Comparison of ENCODE assay signal across 11 mouse cellular contexts in the genomic region with DNA sequence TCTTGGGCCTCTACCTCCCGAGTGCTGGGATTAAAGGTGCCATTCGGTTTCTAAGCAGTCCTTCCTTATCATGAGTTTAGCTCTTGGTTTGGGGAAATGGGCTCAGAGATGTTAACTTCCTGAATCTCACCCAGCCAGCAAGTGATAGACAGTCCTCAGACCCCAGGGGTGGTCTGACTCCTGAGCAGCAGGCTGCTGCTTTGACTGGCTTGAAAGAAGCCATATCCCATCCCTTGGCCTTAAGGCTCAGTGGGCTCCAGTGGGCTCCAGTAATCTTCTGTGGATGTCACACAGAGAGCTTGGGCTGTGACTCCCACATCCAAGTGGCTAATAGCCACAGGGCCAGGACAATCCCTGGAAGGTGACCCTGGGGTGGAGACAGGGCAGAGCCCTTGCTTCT. TPM values are rescaled to one million over a fixed set of nuclear protein-coding genes. Genes with fewer than 3 reads are reported as not detected.
DNase-seq lines count a peak whose midpoint lies in the region; ATAC-seq and TF ChIP-seq lines count a peak whose summit lies in the region.
"Had no signal": no experiment of that assay in that cellular context is flagged by ENCODE, and none has a peak within 500 bp of the region (broad histone marks: within the 10 kb centered on the region; RNA-seq: fewer than 3 reads in every experiment).

No protein-coding gene starts in this region.

- ATAC-seq in intestine, embryonic 16.5 days, result no peak
- ATAC-seq in intestine, postnatal 0 days, result no peak
- ATAC-seq: midbrain, embryonic 13.5 days had no signal

- peak; percentile 35 for DNase-seq in thymus, postnatal 14 days
- DNase-seq in thymus, adult 18-20 months, result no peak
- DNase-seq in induced T-regulatory cell, adult 2 months (ENCODE audit: low read depth), result peak; percentile 65
- DNase-seq in Muller cell, postnatal 12 days (ENCODE audit: inconsistent ontology term), result no peak
- DNase-seq in spleen, postnatal 4 days (ENCODE audit: low spot score in 2 of 2), result no peak
- DNase-seq: layer of hippocampus, postnatal 36 days had no signal

- no peaks in the 10 kb centered on the region for H3K4me1 ChIP-seq in intestine, embryonic 16.5 days (ENCODE audit: control insufficient read depth, insufficient read depth, low read length)
- H3K4me1 ChIP-seq in intestine, postnatal 0 days (replicated peaks; ENCODE audit: control insufficient read depth, insufficient read depth, low read length), result no peaks in the 10 kb centered on the region
- H3K4me1 ChIP-seq: limb, embryonic 15.5 days; midbrain, embryonic 13.5 days; neural tube, embryonic 13.5 days had no signal

- no peaks in the 10 kb centered on the region for H3K9me3 ChIP-seq in intestine, embryonic 16.5 days (ENCODE audit: control insufficient read depth, low read length)
- H3K9me3 ChIP-seq in intestine, postnatal 0 days (ENCODE audit: control insufficient read depth), result no peaks in the 10 kb centered on the region
- H3K9me3 ChIP-seq: limb, embryonic 15.5 days; midbrain, embryonic 13.5 days had no signal

- H3K27me3 ChIP-seq in intestine, embryonic 16.5 days (replicated peaks; ENCODE audit: control insufficient read depth, insufficient read depth, low read length), result no peaks in the 10 kb centered on the region
- no peaks in the 10 kb centered on the region for H3K27me3 ChIP-seq in intestine, postnatal 0 days (replicated peaks; ENCODE audit: control insufficient read depth, insufficient read depth, low read length)
- H3K27me3 ChIP-seq: limb, embryonic 15.5 days; midbrain, embryonic 13.5 days; neural tube, embryonic 13.5 days had no signal

- no peak for TF ChIP-seq CTCF in intestine, postnatal 0 days (IDR thresholded peaks at IDR 0.05; ENCODE audit: low read depth)

- H3K36me3 ChIP-seq in intestine, embryonic 16.5 days (ENCODE audit: control insufficient read depth, insufficient read depth, low read length), result no peaks in the 10 kb centered on the region
- H3K36me3 ChIP-seq in intestine, postnatal 0 days (ENCODE audit: control insufficient read depth, insufficient read depth), result no peaks in the 10 kb centered on the region
- H3K36me3 ChIP-seq: limb, embryonic 15.5 days; midbrain, embryonic 13.5 days; neural tube, embryonic 13.5 days had no signal

- H3K4me2 ChIP-seq in intestine, embryonic 16.5 days (ENCODE audit: low read depth, low read length), result no peak overlapping the region
- no peak overlapping the region for H3K4me2 ChIP-seq in intestine, postnatal 0 days (replicated peaks; ENCODE audit: low read depth)
- H3K4me2 ChIP-seq: limb, embryonic 15.5 days; midbrain, embryonic 13.5 days; neural tube, embryonic 13.5 days had no signal

- no peak overlapping the region for H3K4me3 ChIP-seq in intestine, embryonic 16.5 days (ENCODE audit: low read length)
- no peak overlapping the region for H3K4me3 ChIP-seq in intestine, postnatal 0 days (ENCODE audit: low read depth, low read length)
- H3K4me3 ChIP-seq: limb, embryonic 15.5 days; midbrain, embryonic 13.5 days; neural tube, embryonic 13.5 days had no signal

- H3K27ac ChIP-seq in intestine, embryonic 16.5 days (ENCODE audit: low read length), result peak overlapping the region; percentile 55
- no peak overlapping the region for H3K27ac ChIP-seq in intestine, postnatal 0 days (ENCODE audit: low read depth, low read length)
- H3K27ac ChIP-seq: limb, embryonic 15.5 days; midbrain, embryonic 13.5 days; neural tube, embryonic 13.5 days had no signal

- H3K9ac ChIP-seq in intestine, embryonic 16.5 days (ENCODE audit: low read depth, low read length), result no peak overlapping the region
- H3K9ac ChIP-seq in intestine, postnatal 0 days (ENCODE audit: low read depth, low read length), result no peak overlapping the region
- H3K9ac ChIP-seq: limb, embryonic 15.5 days; midbrain, embryonic 13.5 days; neural tube, embryonic 13.5 days had no signal

- WGBS in intestine, embryonic 16.5 days, result 73% methylated on average over 2 of the region's 2 CpGs
- WGBS in intestine, postnatal 0 days, result 68% methylated on average over 2 of the region's 2 CpGs

RNA-seq across cellular contexts. Expression of gene Fam102a, which starts 40.6 kb away (rescaled TPM):
- polyA plus RNA-seq in intestine, embryonic 16.5 days (2015; fragmentation: Nextera tagmentation; extraction: Ambion mirVana), result 7.6 and 9.4 TPM in 2 replicates
- 18.0 and 18.4 TPM in 2 replicates for polyA plus RNA-seq in intestine, postnatal 0 days (2015; fragmentation: Nextera tagmentation; extraction: Ambion mirVana)

RNA-seq across cellular contexts. Expression of gene Slc25a25, which starts 43.3 kb away (rescaled TPM):
- polyA plus RNA-seq in intestine, embryonic 16.5 days (2015; fragmentation: Nextera tagmentation; extraction: Ambion mirVana), result 19.3 and 19.9 TPM in 2 replicates
- 45.1 and 52.6 TPM in 2 replicates for polyA plus RNA-seq in intestine, postnatal 0 days (2015; fragmentation: Nextera tagmentation; extraction: Ambion mirVana)

RNA-seq across cellular contexts. Expression of gene Naif1, which starts 44.3 kb away (rescaled TPM):
- 5.1 and 5.3 TPM in 2 replicates for polyA plus RNA-seq in intestine, embryonic 16.5 days (2015; fragmentation: Nextera tagmentation; extraction: Ambion mirVana)
- 2.9 and 3.2 TPM in 2 replicates for polyA plus RNA-seq in intestine, postnatal 0 days (2015; fragmentation: Nextera tagmentation; extraction: Ambion mirVana)

Comparison
In these comparisons a context has a peak if more than half of its experiments do, and no peak if none do; other contexts are left out.
1. DNase-seq: peak in thymus, postnatal 14 days (single experiment) and induced T-regulatory cell, adult 2 months (single experiment); none in thymus, adult 18-20 months (0 of 2), Muller cell, postnatal 12 days (single experiment) and spleen, postnatal 4 days (0 of 2).